Mouse (Mus musculus) embryonic facial prominence, embryonic 11.5 days (tissue): ENCODE data around the gene Braf. TPM values are rescaled to one million over a fixed set of nuclear protein-coding genes. Genes with fewer than 3 reads are reported as not detected.
"Not testable (repeated sequence)": the region's sequence is repeated elsewhere in the genome, so short reads cannot be mapped to it uniquely, and the experiment has no call there.

Experiments used
- ATAC-seq: fragments of 200-750 bp; cut with Nextera tagmentation; replicated peaks from 2 replicates; pipeline ENCODE4 v1.8.0; 2017; ENCODE audit warnings: low read depth; ENCODE audit not compliant: insufficient number of reproducible peaks, low FRiP score, low TSS enrichment
- DNase-seq: peaks from one replicate; pipeline ENCODE4 v3.0.0-alpha.2; 2015; ENCODE audit warnings: low spot score
- H3K27ac ChIP-seq: fragments of 300-500 bp; sonication (generic); replicated peaks from 2 replicates; pipeline ENCODE4 v1.5.1; 2014; ENCODE audit warnings: mild to moderate bottlenecking, low read depth, low read length, control low read depth
- H3K27me3 ChIP-seq: fragments of 300-500 bp; sonication (generic); 2 replicates; pipeline ENCODE4 v1.6.1; 2014; ENCODE audit warnings: mild to moderate bottlenecking, low read length, moderate library complexity, mixed read lengths; ENCODE audit not compliant: control insufficient read depth, insufficient read depth
- H3K36me3 ChIP-seq: fragments of 300-500 bp; sonication (generic); replicated peaks from 2 replicates; pipeline ENCODE4 v1.6.1; 2014; ENCODE audit warnings: low read depth, mild to moderate bottlenecking, low read length, moderate library complexity, mixed read lengths; ENCODE audit not compliant: control insufficient read depth, insufficient read depth
- H3K4me1 ChIP-seq: fragments of 300-500 bp; sonication (generic); 2 replicates; pipeline ENCODE4 v1.6.1; 2014; ENCODE audit warnings: low read length, mixed read lengths; ENCODE audit not compliant: control insufficient read depth, insufficient read depth
- H3K4me2 ChIP-seq: fragments of 300-500 bp; sonication (generic); 2 replicates; pipeline ENCODE4 v1.6.1; 2014; ENCODE audit warnings: low read depth, mild to moderate bottlenecking, control low read depth, low read length, moderate library complexity
- H3K4me3 ChIP-seq: fragments of 300-500 bp; sonication (generic); 2 replicates; pipeline ENCODE4 v1.5.1; 2014; ENCODE audit warnings: low read depth, low read length, control low read depth
- H3K9ac ChIP-seq: fragments of 300-500 bp; sonication (generic); replicated peaks from 2 replicates; pipeline ENCODE4 v1.6.1; 2014; ENCODE audit warnings: mild to moderate bottlenecking, control low read depth, low read length
- H3K9me3 ChIP-seq: fragments of 300-500 bp; sonication (generic); replicated peaks from 2 replicates; pipeline ENCODE4 v1.6.1; 2016; ENCODE audit warnings: mild to moderate bottlenecking, low read length, inconsistent platforms, mixed read lengths; ENCODE audit not compliant: control insufficient read depth
- WGBS: fragments of 180-500 bp; shearing (Covaris S2); extraction: QIAGEN DNeasy Blood & Tissue Kit; methylation state at CpG from one replicate; pipeline ENCODE4 v1.1.7; 2014; 5-methylcytosine and 5-hydroxymethylcytosine counted together
- polyA plus RNA-seq: library from polyadenylated mRNA; unstranded; fragments of >200 nt; fragmentation: Nextera tagmentation; extraction: Ambion mirVana; gene quantifications from 2 replicates; pipeline ENCODE4 v1.2.1, GENCODE M21; 2014

Braf gene
- 17.9 and 18.8 TPM in 2 replicates for polyA plus RNA-seq

DNA sequence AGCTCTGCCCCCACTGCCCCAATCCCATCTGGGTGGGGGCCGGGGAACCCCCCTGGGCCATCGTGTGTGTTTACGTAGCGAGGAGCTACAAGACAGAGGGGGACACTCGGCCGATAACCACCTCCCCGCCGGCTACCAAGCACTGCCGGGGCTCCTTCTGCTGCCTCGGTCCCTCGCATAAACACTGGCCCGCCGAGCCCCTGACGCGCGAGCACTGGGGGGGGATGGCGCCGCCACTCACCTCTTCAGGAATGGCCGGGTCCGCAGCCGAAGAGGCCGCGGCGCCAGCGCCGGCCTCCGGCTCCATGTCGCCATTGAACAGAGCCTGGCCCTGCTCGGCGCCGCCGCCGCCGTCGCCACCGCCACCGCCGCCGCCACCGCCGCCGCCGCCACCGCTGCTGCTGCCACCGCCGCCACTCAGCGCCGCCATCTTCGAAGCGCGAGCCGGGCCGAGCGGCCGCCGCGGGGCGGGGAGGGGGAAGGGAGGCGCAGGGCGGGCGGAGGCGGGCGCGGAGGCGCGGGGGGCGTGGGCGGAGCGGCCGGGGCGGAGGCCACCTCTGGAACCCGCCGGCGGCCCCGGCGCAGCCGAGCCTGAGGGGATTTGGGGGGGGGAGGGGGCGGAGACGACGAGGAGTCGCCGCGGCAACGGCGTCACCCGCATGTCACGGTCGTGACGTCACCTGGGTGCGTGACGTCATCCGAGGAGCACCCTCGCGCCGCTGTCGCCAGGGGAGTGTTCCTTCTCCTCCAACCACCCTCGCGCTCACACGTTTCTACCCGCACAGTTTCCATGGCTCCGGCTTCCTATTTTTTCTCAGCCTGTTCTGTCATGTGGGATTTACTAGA, at the start of gene Braf:
Gene Braf (minus strand): TSS at position 598 of the 846 bp plus-strand sequence.
- Histone ChIP-seq H3K27me3 (no peaks in the 10 kb centered on the region), H3K4me3 (peak within 1 kb of the TSS; percentile 84), H3K4me2 (peak within 1 kb of the TSS; percentile 79), H3K9ac (peak within 1 kb of the TSS; percentile 95), H3K9me3 (no peaks in the 10 kb centered on the region), H3K36me3 (no peaks in the 10 kb centered on the region), H3K27ac (peak within 1 kb of the TSS; percentile 92), H3K4me1 (no peaks in the 10 kb centered on the region)
- DNase-seq (peak; percentile 91), ATAC-seq (peak; percentile 88)
- WGBS, result under 1% methylated on average over 51 of the region's 101 CpGs

DNA sequence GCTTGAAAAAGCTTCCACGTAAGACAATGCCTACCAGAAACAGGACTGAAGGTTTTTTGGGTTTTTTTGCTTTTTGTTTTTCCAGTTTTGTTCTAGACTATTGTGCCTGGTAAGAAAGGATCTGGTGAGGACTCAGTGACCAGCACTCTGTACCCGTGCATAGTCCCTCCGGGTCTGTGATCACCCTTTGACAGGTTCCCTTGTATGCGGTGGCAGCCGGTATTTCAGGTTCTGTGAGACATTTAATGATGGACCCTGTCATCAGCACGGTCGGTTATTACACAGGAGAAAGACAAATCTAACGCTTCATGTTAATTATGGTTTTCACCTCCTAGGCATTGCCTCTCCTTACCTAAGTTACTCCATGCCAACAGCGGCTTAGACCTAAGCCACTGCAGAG, 49.8 kb upstream of the Braf start:
- WGBS, result 80% methylated on average over 9 of the region's 9 CpGs
- Histone ChIP-seq H3K4me3 (no peak overlapping the region), H3K27ac (no peak overlapping the region), H3K9ac (no peak overlapping the region), H3K4me1 (no peaks in the 10 kb centered on the region), H3K4me2 (no peak overlapping the region), H3K9me3 (no peaks in the 10 kb centered on the region), H3K36me3 (no peaks in the 10 kb centered on the region), H3K27me3 (no peaks in the 10 kb centered on the region)
- ATAC-seq (no peak), DNase-seq (no peak)

DNA sequence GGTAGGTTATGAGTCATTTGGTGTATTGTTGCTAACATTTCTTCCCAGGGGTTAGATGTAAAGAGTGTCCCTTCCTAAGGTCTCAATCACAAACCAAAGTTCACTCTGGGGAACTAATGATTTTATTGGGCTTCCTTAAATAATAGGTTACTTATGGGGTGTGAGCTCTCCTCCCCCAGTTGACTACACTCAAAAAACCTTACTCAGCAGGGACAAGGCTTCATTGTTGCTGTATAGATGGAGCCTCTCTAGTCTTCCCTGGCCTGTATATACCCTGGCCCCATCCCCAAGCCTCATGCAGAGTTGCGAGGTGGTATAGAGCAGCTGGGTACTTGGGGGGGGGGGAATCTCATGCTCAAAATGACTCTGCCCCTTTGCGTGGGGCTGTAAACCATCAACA, 32.0 kb upstream of the Braf start:
- Histone ChIP-seq H3K9ac (no peak overlapping the region), H3K4me3 (no peak overlapping the region), H3K36me3 (no peaks in the 10 kb centered on the region), H3K27ac (no peak overlapping the region), H3K4me1 (no peaks in the 10 kb centered on the region), H3K4me2 (no peak overlapping the region), H3K27me3 (no peaks in the 10 kb centered on the region), H3K9me3 (no peaks in the 10 kb centered on the region)
- ATAC-seq (no peak; the same call in 1 of the 2 replicates), DNase-seq (no peak)
- 83% methylated on average over 2 of the region's 2 CpGs for WGBS

DNA sequence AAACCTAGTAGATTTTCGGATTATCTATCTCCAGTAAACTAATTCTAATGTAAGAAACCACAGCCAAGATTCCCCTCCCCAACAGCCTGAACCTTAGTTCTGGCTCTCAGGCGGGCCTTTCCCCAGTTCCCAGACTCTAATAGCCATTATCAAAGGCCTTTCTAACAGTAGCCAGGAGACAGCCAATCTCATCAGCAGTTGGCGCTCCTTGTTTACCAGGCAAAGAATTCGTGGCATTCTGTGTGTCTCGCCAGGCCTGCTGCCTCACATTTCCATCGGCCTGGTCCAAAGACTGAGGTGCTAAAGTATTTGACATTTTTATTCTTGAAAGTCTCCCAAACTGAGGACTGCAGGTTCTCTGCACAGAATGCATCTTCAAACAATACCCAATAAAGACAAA, 24.6 kb upstream of the Braf start:
- WGBS, result 34% methylated on average over 6 of the region's 6 CpGs
- peak; percentile 24 for DNase-seq
- Histone ChIP-seq H3K36me3 (no peaks in the 10 kb centered on the region), H3K9me3 (no peaks in the 10 kb centered on the region), H3K4me3 (no peak overlapping the region), H3K27me3 (no peaks in the 10 kb centered on the region), H3K4me2 (no peak overlapping the region), H3K27ac (no peak overlapping the region), H3K4me1 (no peaks in the 10 kb centered on the region), H3K9ac (no peak overlapping the region)
- no peak for ATAC-seq

DNA sequence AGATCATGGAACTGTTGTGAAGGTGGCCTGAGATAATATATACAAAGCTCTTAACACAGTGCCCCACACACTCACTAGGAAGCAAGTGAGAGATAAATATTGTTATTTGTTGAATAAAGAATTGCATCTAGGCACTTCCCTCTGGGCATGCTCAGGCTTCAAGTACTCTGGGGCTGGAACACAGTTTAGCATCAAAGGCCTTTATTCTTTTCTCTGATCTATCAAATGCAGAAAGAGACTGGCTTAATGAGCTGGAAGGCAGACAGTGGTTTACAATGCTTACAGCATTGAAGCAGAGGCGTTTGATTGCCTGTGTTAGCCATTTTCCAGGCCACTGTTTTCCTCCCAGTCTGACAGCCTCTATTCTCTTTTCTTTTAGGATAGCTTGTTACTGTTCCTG, 21.8 kb upstream of the Braf start:
- H3K36me3 ChIP-seq, result no peaks in the 10 kb centered on the region
- H3K4me1 ChIP-seq, result no peaks in the 10 kb centered on the region
- no peak overlapping the region for H3K9ac ChIP-seq
- ATAC-seq (no peak), DNase-seq (no peak)
- no peak overlapping the region for H3K4me2 ChIP-seq
- H3K4me3 ChIP-seq, result no peak overlapping the region
- H3K27me3 ChIP-seq, result no peaks in the 10 kb centered on the region
- no peak overlapping the region for H3K27ac ChIP-seq
- no peaks in the 10 kb centered on the region for H3K9me3 ChIP-seq
- WGBS, result 41% methylated on average over 1 of the region's 1 CpGs

DNA sequence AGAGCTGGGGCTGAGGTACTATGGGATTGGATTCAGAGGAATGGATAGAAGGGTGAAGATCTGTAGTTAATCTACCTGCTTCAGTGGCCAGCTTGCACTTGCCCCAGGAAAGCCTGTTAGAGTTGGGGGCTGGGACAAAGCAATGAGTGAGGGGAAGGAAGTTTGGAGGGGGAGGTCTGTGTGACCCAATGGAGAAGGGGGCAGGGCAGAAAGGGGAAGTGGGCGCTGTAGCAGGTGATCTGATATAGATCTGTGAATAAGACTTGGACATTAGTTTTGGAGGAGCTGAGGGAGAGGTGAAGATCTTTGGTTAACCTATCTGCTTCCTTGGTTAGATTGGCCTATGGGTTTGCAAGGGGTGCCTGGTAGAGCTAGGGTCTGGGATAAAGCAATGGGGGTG, 20.2 kb upstream of the Braf start:
- Histone ChIP-seq H3K27me3 (no peaks in the 10 kb centered on the region), H3K4me2 (no peak overlapping the region), H3K4me1 (no peaks in the 10 kb centered on the region), H3K9ac (no peak overlapping the region), H3K36me3 (no peaks in the 10 kb centered on the region), H3K4me3 (no peak overlapping the region), H3K9me3 (no peaks in the 10 kb centered on the region), H3K27ac (no peak overlapping the region)
- WGBS, result 87% methylated on average over 1 of the region's 1 CpGs
- ATAC-seq, result no peak
- DNase-seq, result no peak

DNA sequence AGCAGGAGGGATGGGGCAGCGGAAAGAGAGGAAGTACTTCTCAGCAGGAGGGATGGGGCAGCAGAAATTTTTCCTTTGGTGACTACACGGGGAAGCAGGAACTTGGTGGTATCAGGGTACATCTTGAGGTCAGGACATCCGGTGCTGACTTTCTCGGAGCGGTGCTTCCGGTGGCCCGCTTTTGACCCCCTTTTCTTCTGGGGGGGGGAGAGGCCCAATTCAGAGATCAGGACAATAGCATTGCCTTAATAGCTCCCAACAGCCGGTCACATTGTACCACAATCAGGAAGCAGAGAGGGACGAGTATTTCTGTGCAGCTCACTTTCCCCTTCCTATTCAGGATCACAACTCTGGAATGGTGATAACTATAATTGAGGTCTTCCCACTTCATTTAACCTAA, 14.4 kb upstream of the Braf start:
- H3K9ac ChIP-seq, H3K4me3 ChIP-seq, DNase-seq, H3K4me2 ChIP-seq, ATAC-seq, H3K27ac ChIP-seq, H3K36me3 ChIP-seq, H3K4me1 ChIP-seq, H3K27me3 ChIP-seq, H3K9me3 ChIP-seq: not testable (repeated sequence)
- 82% methylated on average over 9 of the region's 9 CpGs for WGBS

DNA sequence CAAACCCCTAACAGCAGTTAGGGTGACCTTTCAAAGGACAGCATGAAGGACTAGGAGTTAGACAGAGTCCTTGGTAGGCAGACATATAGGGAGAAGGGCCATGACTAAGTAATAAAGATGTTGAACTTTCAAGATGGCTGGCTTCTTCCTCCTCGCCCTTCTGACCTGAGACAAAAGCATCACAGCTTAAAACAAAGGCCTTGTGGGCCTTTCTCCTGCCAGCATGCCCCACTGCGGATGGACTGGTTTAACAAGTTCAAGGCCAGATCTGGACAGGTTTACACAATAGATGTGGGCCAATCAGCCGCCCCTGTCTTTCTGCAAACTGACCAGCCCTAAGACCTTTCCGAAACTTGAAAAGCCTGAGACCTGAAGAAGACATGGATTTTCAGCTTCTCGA, 2.8 kb upstream of the Braf start:
- Histone ChIP-seq H3K4me1 (no peaks in the 10 kb centered on the region), H3K9me3 (no peaks in the 10 kb centered on the region), H3K36me3 (no peaks in the 10 kb centered on the region), H3K27me3 (no peaks in the 10 kb centered on the region), H3K9ac (no peak overlapping the region), H3K27ac (no peak overlapping the region), H3K4me3 (no peak overlapping the region), H3K4me2 (no peak overlapping the region)
- 72% methylated on average over 5 of the region's 5 CpGs for WGBS
- DNase-seq (no peak), ATAC-seq (no peak)
